Mouse (Mus musculus) liver, embryonic 16.5 days (tissue): ENCODE results near the gene Slc44a3. TPM values are rescaled to one million over a fixed set of nuclear protein-coding genes. Genes with fewer than 3 reads are reported as not detected.

ENCODE experiments used
- ATAC-seq: fragments of 200-750 bp; cut with Nextera tagmentation; 2 replicates; pipeline ENCODE4 v1.8.0; 2017; ENCODE audit warnings: low read depth, mild to moderate bottlenecking, moderate number of reproducible peaks, moderate library complexity
- H3K27ac ChIP-seq: fragments of 300-500 bp; sonication (generic); 2 replicates; pipeline ENCODE4 v1.5.1; 2014; ENCODE audit warnings: mild to moderate bottlenecking, low read length
- H3K27me3 ChIP-seq: fragments of 300-500 bp; sonication (generic); 2 replicates; pipeline ENCODE4 v1.6.1; 2014; ENCODE audit warnings: low read depth, low read length, mixed read lengths; ENCODE audit not compliant: control insufficient read depth, insufficient read depth
- H3K36me3 ChIP-seq: fragments of 300-500 bp; sonication (generic); 2 replicates; pipeline ENCODE4 v1.6.1; 2014; ENCODE audit warnings: mild to moderate bottlenecking; ENCODE audit not compliant: control insufficient read depth, insufficient read depth
- H3K4me1 ChIP-seq: fragments of 300-500 bp; sonication (generic); 2 replicates; pipeline ENCODE4 v1.6.1; 2014; ENCODE audit warnings: low read depth, low read length, mixed read lengths; ENCODE audit not compliant: control insufficient read depth
- H3K4me2 ChIP-seq: fragments of 300-500 bp; sonication (generic); 2 replicates; pipeline ENCODE4 v1.6.1; 2014; ENCODE audit warnings: low read depth, low read length, mixed read lengths
- H3K4me3 ChIP-seq: fragments of 300-500 bp; sonication (generic); 2 replicates; pipeline ENCODE4 v1.5.1; 2014; ENCODE audit warnings: low read depth, mild to moderate bottlenecking, low read length
- H3K9ac ChIP-seq: fragments of 300-500 bp; sonication (generic); 2 replicates; pipeline ENCODE4 v1.6.1; 2014; ENCODE audit warnings: low read depth, low read length
- H3K9me3 ChIP-seq: fragments of 300-500 bp; sonication (generic); replicated peaks from 2 replicates; pipeline ENCODE4 v1.6.1; 2016; ENCODE audit warnings: low read length; ENCODE audit not compliant: control insufficient read depth
- WGBS: fragments of 180-500 bp; shearing (Covaris S2); extraction: QIAGEN DNeasy Blood & Tissue Kit; methylation state at CpG from one replicate; pipeline ENCODE4 v1.1.7; 2014; ENCODE audit not compliant: insufficient replicate concordance; 5-methylcytosine and 5-hydroxymethylcytosine counted together
- polyA plus RNA-seq: library from polyadenylated mRNA; unstranded; fragments of >200 nt; fragmentation: Nextera tagmentation; extraction: Ambion mirVana; gene quantifications from 2 replicates; pipeline ENCODE4 v1.2.1, GENCODE M21; 2015

Slc44a3 gene
- polyA plus RNA-seq, 1 experiment from 2014 or later: 22.8 TPM

GRCm38 (mm10) chr3:121559406-121560114 is 27.4 kb upstream of the Slc44a3 start:
- H3K4me1 ChIP-seq: peaks cover 7% of the 10 kb centered on the region
- no peaks in the 10 kb centered on the region for H3K9me3 ChIP-seq
- no peak overlapping the region for H3K4me3 ChIP-seq
- H3K4me2 ChIP-seq: no peak overlapping the region
- ATAC-seq: no peak
- 76% methylated on average over 15 of the region's 15 CpGs for WGBS
- H3K27me3 ChIP-seq: no peaks in the 10 kb centered on the region
- H3K36me3 ChIP-seq: no peaks in the 10 kb centered on the region
- H3K27ac ChIP-seq: no peak overlapping the region
- no peak overlapping the region for H3K9ac ChIP-seq

DNA sequence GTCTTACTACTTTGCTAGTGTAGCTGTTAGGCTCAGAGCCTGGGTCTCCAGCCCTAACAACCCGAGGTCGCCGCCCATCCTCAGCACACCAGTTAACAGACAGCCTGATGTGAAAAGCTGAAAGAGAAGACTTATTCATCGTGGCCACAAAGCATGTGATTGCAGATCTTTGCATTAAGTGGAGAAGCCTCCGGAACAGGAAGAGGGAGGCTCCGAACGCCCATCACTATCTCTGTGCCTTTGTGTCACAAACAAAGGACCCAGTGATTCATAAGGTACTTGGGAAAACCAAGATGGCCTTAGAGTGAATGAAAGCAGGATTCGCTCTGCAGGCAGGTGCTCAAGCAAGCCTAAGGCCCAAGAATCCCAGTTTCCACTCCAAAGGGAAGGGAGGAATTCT is 26.7 kb upstream of the Slc44a3 start:
- H3K4me3 ChIP-seq: no peak overlapping the region
- no peaks in the 10 kb centered on the region for H3K9me3 ChIP-seq
- H3K36me3 ChIP-seq: no peaks in the 10 kb centered on the region
- H3K4me1 ChIP-seq: peaks cover 7% of the 10 kb centered on the region
- H3K9ac ChIP-seq: no peak overlapping the region
- no peak for ATAC-seq
- no peak overlapping the region for H3K27ac ChIP-seq
- 69% methylated on average over 8 of the region's 8 CpGs for WGBS
- no peaks in the 10 kb centered on the region for H3K27me3 ChIP-seq
- H3K4me2 ChIP-seq: no peak overlapping the region

DNA sequence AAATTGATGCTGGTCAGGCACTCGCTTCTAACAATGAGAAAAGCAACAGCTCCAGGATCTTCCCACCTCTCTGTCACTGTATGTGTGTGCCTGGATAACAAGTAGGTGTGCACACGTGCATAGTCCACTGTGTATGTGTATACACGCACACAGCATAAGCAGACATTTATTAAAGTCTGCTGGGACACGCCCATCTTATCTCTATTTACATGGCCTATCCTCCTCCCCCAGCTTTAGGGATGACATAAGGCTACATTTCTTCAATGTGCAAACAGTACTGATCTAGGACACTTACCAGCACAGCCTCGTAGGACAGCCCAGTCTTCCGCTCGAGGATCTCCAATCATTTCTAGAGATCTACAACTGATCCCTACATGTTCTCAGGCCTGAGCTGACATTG is 24.1 kb upstream of the Slc44a3 start:
- H3K27ac ChIP-seq: no peak overlapping the region
- no peak overlapping the region for H3K4me3 ChIP-seq
- WGBS: 28% methylated on average over 7 of the region's 7 CpGs
- no peaks in the 10 kb centered on the region for H3K36me3 ChIP-seq
- peaks cover 7% of the 10 kb centered on the region for H3K4me1 ChIP-seq
- ATAC-seq: peak; percentile 75
- no peaks in the 10 kb centered on the region for H3K27me3 ChIP-seq
- H3K9me3 ChIP-seq: no peaks in the 10 kb centered on the region
- no peak overlapping the region for H3K9ac ChIP-seq
- no peak overlapping the region for H3K4me2 ChIP-seq

DNA sequence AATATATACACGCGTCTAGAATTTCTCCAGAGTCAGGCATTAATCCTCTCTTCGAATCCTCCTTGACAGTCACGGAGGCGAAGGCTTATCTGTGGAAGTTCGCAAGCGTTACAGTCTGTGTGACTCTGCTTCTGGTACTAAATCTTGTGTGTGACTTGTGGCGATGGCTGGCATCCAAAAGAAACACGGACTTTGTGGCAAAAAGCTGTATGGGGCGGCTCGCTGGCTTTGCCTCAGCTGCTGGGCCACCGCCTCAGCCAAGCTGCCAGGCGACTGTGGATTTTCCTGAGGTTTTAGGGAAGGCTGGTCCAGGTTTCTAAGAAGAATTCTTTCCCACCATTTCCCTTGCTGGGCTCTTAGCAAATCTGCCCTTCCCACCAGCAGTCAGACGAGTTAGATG is 21.1 kb upstream of the Slc44a3 start:
- Histone ChIP-seq H3K4me1 (peaks cover 7% of the 10 kb centered on the region), H3K4me2 (no peak overlapping the region), H3K27me3 (no peaks in the 10 kb centered on the region), H3K9me3 (no peaks in the 10 kb centered on the region), H3K4me3 (no peak overlapping the region), H3K9ac (no peak overlapping the region), H3K36me3 (no peaks in the 10 kb centered on the region), H3K27ac (no peak overlapping the region)
- WGBS: 62% methylated on average over 14 of the region's 14 CpGs
- no peak for ATAC-seq

DNA sequence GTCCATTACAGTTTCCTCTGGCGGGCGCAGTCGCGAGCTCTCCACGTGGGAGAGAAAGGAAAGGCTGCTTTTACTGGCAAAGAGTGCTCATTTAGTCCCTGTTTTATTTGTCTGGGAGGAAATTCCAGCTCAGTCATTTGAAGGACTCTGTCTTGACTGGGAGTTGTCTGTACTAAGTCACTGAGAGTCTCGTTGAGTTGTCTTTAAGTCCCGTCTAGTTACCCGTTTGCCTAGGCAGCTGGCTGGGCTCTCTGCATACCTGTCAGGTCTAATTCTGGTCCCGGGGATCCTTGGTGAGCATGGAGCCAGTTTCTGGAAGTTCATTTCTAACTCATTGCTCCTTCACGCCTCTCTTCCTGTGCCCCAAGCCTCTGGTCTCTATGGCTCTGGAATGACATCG is 20.5 kb upstream of the Slc44a3 start:
- no peaks in the 10 kb centered on the region for H3K36me3 ChIP-seq
- no peak overlapping the region for H3K27ac ChIP-seq
- WGBS: 63% methylated on average over 11 of the region's 11 CpGs
- no peak for ATAC-seq
- no peak overlapping the region for H3K4me3 ChIP-seq
- no peak overlapping the region for H3K4me2 ChIP-seq
- H3K9ac ChIP-seq: no peak overlapping the region
- peaks cover 7% of the 10 kb centered on the region for H3K4me1 ChIP-seq
- H3K9me3 ChIP-seq: no peaks in the 10 kb centered on the region
- no peaks in the 10 kb centered on the region for H3K27me3 ChIP-seq

DNA sequence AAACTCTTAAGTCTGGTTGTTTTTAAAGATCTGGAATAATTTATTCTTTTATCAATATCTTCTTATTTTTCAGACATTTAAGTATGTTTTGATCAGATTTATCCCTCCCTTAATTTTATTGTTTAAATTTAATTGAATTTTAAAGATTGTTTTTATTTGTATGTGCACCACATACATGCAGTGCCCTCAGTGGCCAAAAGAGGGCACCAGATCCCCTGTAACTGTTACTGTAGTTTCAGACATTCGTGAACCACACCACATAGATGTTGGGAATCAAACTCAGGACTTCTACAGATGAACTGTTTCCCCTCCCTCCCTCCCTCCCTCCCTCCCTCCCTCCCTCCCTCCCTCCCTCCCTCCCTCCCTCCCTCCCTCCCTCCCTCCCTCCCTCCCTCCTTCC is 18.2 kb upstream of the Slc44a3 start:
- WGBS: 10% methylated on average over 1 of the region's 1 CpGs
- no peak overlapping the region for H3K4me2 ChIP-seq
- no peak for ATAC-seq
- no peaks in the 10 kb centered on the region for H3K27me3 ChIP-seq
- no peak overlapping the region for H3K9ac ChIP-seq
- H3K9me3 ChIP-seq: no peaks in the 10 kb centered on the region
- H3K36me3 ChIP-seq: no peaks in the 10 kb centered on the region
- H3K27ac ChIP-seq: no peak overlapping the region
- no peaks in the 10 kb centered on the region for H3K4me1 ChIP-seq
- no peak overlapping the region for H3K4me3 ChIP-seq

- no peaks in the 10 kb centered on the region for H3K4me1 ChIP-seq
- 18% methylated on average over 15 of the region's 15 CpGs for WGBS
- no peaks in the 10 kb centered on the region for H3K36me3 ChIP-seq
- no peaks in the 10 kb centered on the region for H3K27me3 ChIP-seq
- H3K4me3 ChIP-seq: peak overlapping the region; percentile 24; the same call in 1 of the 2 replicates
- H3K27ac ChIP-seq: no peak overlapping the region
- ATAC-seq: no peak
- H3K9ac ChIP-seq: no peak overlapping the region
- H3K4me2 ChIP-seq: peak overlapping the region; percentile 36; the same call in 1 of the 2 replicates
- H3K9me3 ChIP-seq: no peaks in the 10 kb centered on the region
Measured at GRCm38 (mm10) chr3:121547851-121548624, 15.8 kb upstream of the Slc44a3 start.

DNA sequence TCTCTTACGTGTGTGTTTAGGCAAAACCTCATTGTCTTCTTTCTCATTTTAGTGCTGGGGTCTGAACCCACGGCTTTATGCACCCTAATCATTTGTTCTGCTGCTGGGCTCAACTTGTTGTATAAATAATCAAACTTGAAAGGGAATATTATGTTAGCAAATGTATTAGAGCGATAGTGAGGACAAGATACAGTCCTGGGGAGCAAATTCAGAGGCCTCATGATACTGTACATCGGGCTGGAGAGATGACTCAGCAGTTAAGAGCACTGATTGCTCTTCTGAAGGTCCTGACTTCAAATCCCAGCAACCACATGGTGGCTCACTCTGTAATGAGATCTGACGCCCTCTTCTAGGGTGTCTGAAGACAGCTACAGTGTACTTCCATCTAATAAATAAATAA is 8.4 kb upstream of the Slc44a3 start:
- no peak for ATAC-seq
- Histone ChIP-seq H3K4me3 (no peak overlapping the region), H3K36me3 (no peaks in the 10 kb centered on the region), H3K9ac (no peak overlapping the region), H3K4me1 (no peaks in the 10 kb centered on the region), H3K9me3 (no peaks in the 10 kb centered on the region), H3K27ac (no peak overlapping the region), H3K27me3 (no peaks in the 10 kb centered on the region), H3K4me2 (no peak overlapping the region)
- WGBS: 43% methylated on average over 5 of the region's 5 CpGs

GRCm38 (mm10) chr3:121539871-121540431 is 7.7 kb upstream of the Slc44a3 start:
- WGBS: 26% methylated on average over 8 of the region's 8 CpGs
- ATAC-seq: peak; percentile 35; the same call in 1 of the 2 replicates
- H3K4me1 ChIP-seq: no peaks in the 10 kb centered on the region
- H3K27me3 ChIP-seq: no peaks in the 10 kb centered on the region
- H3K4me2 ChIP-seq: no peak overlapping the region
- no peaks in the 10 kb centered on the region for H3K36me3 ChIP-seq
- H3K27ac ChIP-seq: no peak overlapping the region
- no peak overlapping the region for H3K4me3 ChIP-seq
- no peak overlapping the region for H3K9ac ChIP-seq
- H3K9me3 ChIP-seq: no peaks in the 10 kb centered on the region
